Mouse (Mus musculus) cerebellum, adult (tissue): ENCODE measurements around the gene Tgfb3.

Experiments used
- ATAC-seq: cut with Nextera tagmentation; 2 replicates; pipeline ENCODE4 v1.9.2; 2017; ENCODE audit warnings: mild to moderate bottlenecking, moderate library complexity, mixed read lengths; ENCODE audit not compliant: insufficient number of reproducible peaks, low FRiP score, low TSS enrichment

Gene Tgfb3

DNA sequence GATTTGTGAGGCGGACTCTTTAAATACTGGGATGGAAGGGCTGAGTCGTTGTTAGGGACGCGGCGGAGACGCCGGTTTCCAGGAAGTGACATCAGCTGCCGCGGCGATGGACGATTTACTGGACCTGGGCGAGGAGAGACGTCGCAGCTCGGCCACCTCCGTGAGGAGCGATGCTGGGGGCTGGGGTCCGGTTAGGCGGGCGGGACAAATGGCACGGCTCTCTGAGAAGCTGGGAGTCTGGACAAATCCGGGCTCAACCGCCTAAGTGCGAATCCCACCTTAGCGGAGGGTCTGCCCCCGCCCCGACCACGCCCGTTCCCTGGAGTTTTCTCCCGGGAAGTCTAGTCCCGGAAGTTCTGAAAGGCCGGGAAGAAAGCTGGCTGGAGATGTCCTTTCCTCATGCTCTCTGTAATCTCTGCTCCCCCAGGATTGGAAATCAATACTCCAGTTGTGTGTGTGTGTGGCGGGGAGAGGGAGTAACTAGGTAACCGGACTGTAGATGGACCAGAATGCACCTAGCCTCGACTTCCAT, 3.7 kb upstream of the Tgfb3 start, which contains the start of gene Ift43:
Gene Ift43, plus strand, starts transcription at position 61 of the 532 bp plus-strand sequence.
- peak; percentile 65; the same call in 1 of the 2 replicates for ATAC-seq

DNA sequence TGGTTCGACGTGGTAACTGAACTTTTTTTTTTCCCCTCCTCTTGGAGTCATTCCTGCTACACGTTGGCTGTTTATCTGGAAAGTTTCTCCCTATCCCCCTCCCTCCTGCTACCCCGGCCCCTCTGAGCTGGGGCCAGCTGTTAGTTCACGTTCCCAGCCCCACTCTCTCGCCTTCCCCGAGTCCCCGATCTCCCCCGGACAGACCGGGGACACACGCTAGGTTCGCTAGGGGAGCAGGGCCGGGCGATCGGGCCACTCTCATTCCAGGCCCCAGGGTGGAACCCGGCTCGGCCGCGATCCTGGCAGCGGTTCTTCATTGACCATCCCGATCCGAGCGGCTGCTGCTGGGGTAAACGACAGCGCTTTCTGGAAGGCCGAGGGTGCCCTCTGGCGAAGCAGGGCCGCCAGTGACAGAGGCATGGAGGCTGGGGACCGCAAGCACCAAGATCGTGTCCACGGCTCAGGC, 394 bp upstream of the Tgfb3 start:
- peak; percentile 72 for ATAC-seq

DNA sequence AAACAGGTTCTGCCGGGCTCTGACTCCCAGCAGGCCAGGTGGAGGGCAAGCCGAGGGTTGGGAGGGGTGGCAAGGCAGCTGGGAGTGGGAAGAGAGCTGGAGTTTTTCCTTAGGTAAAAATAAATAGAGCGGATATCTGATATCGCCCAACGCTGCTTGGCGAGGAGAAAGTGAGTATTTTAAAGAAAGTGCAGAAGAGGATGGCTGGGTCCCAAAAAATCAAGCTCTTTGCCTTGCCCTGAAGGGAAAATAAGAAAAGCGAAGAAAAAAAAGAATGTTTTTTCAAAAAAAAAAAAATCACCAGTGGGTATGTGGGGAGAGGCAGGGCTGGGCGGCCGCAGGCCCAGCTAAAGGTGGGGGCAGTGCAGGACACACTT, 677 bp downstream of the Tgfb3 start:
- ATAC-seq = no peak

DNA sequence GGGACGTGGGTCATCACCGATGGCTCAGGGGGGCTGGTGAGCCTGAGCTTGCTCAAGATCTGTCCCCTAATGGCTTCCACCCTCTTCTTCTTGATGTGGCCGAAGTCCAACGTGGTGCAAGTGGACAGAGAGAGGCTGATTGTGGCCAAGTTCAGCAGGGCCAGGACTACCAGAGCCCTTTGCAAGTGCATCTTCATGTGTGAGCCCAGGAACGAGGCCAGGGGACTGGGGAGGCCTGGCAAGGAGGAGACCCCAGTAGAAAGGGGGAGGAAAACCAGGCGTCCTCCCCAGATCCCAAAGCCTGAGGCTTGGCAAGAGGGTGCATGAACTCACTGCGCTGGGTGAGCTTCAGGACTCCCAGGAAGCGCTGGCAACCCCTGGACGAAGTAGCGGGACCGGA, 1.1 kb downstream of the Tgfb3 start:
- no peak for ATAC-seq

GRCm38 (mm10) chr12:86077322-86077721, 1.5 kb downstream of the Tgfb3 start:
- ATAC-seq = no peak

DNA sequence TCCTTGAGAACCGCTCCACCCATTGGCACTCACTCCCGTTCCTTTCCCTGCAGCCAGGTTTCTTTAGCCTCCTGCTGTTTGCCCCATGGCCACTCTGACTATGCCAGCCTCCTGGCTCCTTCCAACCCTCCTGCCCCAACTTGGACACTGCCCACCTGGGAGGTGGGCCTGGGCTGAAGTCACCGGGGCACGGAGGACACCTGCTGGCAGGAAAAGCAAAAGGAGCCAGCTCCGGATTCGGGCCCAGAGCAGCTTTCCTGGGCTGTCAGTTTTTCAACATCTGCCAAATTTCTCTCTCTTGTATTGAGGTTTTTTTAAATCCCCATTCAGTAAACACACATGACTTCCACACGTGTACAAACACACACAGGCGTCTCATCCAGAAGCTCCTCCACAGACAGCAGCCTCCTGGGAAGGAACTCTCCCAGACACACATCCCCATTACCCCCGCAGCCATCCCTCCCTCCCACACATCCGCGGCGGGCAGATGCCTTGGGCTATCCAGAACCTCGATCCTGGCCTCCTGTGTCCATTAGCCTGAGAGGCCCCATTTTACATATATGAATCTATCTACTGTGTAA, 2.4 kb downstream of the Tgfb3 start:
- ATAC-seq = peak; percentile 29; the same call in 1 of the 2 replicates

DNA sequence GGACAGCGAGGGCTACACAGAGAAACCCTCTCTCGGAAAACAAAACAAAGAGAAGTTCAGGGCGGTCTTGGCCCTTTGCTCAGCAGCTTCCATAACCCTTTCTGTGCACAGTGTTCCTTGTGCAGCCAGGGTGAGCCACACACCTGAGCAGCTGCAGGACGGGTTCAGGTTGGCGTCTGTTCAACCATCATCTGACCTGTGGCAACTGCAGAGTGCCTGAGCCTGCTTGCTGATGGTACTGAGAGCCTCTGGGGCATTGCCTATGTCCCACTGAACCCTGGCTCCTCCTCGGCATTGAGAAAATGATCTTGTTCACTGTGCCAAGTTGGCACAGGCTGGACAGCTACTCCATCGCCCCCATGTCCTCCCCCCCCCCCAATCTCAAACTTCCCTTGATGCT, 3.5 kb downstream of the Tgfb3 start:
- ATAC-seq = no peak

DNA sequence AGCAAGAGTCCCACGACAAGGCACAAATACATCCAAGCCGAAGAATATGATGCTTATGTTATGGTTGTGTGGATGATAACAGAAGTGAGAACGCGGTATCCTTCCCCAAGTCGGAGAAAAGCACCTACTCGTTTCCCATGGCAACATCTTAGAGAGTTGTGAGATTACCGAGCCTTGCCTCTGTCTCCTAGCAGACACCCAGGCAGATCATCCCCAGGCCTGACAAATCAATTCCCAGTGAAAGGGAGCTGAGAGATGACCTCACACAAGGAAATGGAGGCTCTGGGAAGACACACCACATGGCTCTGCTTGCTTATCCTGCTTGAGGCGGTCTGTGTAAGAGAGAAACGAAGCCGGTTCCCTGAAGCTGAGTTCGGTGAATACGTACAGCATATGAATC, 4.2 kb downstream of the Tgfb3 start:
- no peak for ATAC-seq

DNA sequence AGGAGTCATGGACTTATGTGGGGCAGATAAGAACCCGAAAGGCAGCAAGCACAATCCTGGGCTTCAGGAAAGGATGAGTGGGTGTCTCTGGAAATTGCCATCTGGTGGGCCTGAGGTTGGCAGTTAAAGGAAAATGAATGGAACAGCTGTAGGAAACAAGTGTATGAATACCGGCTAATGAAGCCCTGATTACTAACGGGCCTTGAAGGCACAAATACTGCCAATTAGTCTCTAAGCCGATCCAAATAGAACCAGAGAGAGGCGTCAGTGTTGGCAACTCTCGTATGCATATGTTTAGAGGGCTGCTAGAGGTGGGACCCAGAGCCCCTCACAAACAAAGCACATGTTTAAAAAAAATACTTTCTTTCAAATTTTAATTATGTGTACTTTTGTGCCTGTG, 7.4 kb downstream of the Tgfb3 start:
- ATAC-seq = no peak

DNA sequence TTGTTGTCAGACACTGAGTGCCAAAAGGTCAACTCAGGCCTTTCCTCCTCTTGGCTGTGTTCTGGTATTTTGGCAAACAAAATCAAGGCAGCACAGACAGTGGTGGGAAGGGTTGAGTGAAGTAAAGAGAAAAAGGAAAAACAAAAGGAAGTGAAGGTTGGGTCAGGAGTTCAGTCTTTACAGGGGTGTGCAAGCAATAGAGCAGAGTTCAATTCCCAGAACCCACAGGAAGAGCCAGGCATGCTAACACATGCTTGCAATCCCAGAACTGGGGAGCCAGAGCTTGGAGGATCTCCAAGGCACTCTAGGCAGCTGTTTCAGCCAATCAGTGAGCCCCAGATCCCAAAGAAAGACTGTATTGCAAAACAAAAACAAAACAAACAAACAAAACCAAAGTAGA, 14.0 kb downstream of the Tgfb3 start:
- no peak for ATAC-seq

- ATAC-seq = no peak
Observed at GRCm38 (mm10) chr12:86059341-86059740, 19.5 kb downstream of the Tgfb3 start.

DNA sequence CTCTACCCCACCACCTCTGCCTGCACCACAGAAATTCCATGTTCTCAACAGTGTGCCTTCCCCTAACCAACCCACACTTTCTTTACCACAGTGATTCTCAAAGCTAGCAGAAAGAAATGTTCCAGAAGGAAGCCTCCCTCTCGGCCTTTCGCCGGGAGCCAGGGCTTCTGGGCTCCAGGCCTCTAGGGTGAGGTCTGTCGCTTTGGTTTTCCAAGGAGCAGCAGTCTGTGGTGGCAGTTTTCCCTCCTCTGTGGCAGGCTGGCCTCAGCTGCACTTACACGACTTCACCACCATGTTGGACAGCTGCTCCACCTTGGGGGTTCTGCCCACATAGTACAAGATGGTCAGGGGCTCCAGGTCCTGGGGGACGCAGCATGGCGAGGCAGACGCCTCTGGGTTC, 21.3 kb downstream of the Tgfb3 start:
- no peak for ATAC-seq

DNA sequence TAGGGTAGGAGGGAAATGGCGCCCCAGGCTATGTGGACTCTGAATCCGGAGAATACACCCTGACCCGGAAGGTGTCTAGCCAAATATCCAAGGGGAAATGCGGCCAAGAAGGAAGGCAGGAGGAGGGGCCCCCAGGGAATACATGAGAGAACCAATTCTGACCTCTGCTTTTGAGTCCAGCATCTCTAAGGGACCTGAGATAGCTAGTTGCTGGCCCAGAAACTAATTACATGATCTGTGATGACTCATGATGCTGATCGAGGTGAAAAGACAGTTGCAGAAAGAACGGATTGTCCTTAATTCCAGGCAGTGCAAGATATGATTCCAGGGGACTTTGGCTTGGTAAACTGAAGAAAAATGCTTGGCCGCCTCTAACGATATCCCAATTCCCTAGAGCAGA, 21.9 kb downstream of the Tgfb3 start:
- no peak for ATAC-seq

- no peak for ATAC-seq
Observed at GRCm38 (mm10) chr12:86055306-86055705, 23.5 kb downstream of the Tgfb3 start.

DNA sequence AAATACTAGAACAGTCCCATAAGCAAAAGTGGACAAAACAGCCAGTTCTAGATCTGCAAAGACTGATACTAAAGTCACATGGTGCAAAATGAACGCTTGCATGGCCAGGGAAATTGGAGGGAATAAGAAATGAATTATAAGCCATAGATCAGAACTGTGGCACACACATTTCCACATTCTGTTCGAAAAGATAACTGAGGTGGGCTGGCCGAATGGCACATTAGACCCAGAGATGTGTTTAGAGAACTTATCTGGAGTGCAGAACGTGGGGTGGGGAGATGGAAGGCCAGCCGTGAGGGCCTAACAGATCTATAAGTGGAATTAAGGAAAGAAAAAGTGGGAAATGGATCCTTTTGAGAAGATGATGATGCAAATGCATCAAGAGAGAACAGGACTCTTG, 27.4 kb downstream of the Tgfb3 start:
- no peak for ATAC-seq

DNA sequence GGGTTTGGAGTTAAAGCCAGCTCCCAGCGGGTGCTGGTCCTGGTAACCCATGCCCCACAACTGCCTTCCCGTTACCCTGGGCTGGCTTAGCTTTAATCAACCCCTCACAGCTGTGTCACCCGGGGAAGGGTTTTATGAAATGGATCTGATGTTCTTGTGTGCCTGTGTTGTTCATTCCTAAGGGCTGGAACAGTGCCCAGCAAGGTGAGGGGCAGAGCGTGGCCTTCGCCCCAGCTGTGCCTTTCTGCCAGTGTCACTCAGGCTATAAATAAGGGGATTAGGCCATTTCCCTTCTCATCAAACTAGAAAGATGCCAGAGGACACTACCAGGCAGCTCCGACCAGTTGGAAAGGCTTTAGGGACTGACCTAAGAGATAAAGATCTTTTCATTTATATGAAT, 29.0 kb downstream of the Tgfb3 start:
- no peak for ATAC-seq

DNA sequence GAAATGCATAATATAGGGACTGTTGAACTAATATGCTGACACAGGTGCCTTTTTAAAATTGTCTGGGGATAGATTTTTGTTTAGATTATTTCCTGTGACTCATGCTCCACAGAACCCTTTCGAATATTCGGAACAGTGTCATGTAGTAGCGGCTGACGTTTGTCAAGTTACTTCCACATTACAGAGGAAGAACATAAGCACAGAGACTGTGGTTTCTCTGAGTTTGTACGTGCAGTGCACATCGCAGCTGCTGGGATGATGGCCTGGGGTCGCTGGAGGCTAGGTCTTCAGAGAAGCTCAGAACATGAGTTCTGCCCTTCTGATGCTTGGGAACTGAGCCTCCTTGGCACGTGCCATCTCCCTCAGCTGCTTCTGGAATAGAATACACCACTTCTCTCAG, 31.5 kb downstream of the Tgfb3 start:
- no peak for ATAC-seq

GRCm38 (mm10) chr12:86046776-86047175, 32.1 kb downstream of the Tgfb3 start:
- no peak for ATAC-seq

GRCm38 (mm10) chr12:86046141-86046540, 32.7 kb downstream of the Tgfb3 start:
- ATAC-seq = no peak

DNA sequence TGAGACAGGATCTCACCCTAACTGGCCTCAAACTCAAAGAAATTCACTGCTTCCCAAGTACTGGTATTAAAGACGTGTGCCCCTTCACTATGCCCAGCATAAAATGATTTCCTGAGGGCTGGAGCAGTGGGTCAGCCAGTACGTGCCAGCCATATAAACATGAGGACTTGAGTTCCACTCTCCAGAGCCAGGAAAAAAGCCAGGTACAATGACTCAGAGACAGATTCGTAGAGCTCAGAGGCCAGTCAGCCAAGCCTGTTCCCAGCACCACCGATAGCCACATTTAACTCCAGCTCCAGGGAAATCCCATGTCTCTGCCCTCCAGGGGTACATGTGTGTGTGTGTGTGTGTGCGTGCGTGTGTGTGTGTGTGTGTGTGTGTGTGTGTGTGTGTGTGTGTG, 39.1 kb downstream of the Tgfb3 start:
- no peak for ATAC-seq

DNA sequence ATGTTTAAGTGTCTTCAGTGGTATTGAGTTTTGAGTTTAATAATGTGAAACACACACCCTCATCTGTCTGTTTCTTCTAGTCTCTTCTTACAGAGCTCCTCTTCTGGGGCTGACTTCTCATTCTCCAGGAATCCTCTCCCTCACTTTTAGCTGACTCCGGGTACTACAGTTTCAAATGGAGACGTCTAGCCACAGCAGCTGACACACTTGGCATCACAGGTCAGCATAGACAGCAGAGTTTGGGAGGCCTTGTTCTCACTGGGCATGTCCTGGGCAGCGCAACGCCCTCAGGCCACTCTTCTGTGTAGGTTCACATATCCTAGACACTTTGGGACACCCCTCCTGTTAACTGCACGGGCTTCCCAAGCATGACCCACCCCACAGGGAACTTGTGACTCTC, 39.8 kb downstream of the Tgfb3 start:
- ATAC-seq = no peak

- no peak for ATAC-seq
Observed at GRCm38 (mm10) chr12:86037235-86037921, 41.5 kb downstream of the Tgfb3 start.
